Mouse (Mus musculus) urinary bladder, postnatal 10 days (tissue): Measurements from ENCODE around the gene Zfp768.
"Not testable (repeated sequence)": the region's sequence is repeated elsewhere in the genome, so short reads cannot be mapped to it uniquely, and the experiment has no call there.

Source experiments
- DNase-seq: peaks from one replicate; pipeline ENCODE4 v3.0.0; 2022; ENCODE audit warnings: low spot score

The Zfp768 gene

GRCm38 (mm10) chr7:127345512-127346325 is at the start of gene Zfp768:
Gene Zfp768, minus strand, starts transcription at chr7:127345589.
- DNase-seq = peak; percentile 85

- no peak for DNase-seq
Observed at GRCm38 (mm10) chr7:127393944-127394333, 48.5 kb upstream of the Zfp768 start.

- DNase-seq = peak; percentile 84
Observed at GRCm38 (mm10) chr7:127393157-127393943, 48.0 kb upstream of the Zfp768 start, which contains the start of gene E430018J23Rik. Gene E430018J23Rik, minus strand, starts transcription at chr7:127393629.

- DNase-seq = no peak
Observed at GRCm38 (mm10) chr7:127392251-127392824, 46.9 kb upstream of the Zfp768 start.

- no peak for DNase-seq
Observed at GRCm38 (mm10) chr7:127391538-127391937, 46.1 kb upstream of the Zfp768 start.

- no peak for DNase-seq
Observed at GRCm38 (mm10) chr7:127390306-127390705, 44.9 kb upstream of the Zfp768 start.

GRCm38 (mm10) chr7:127388201-127388600 is 42.8 kb upstream of the Zfp768 start:
- not testable (repeated sequence) for DNase-seq

GRCm38 (mm10) chr7:127386641-127387392 is 41.4 kb upstream of the Zfp768 start, which contains the start of gene 9130019O22Rik:
Gene 9130019O22Rik, minus strand, starts transcription at chr7:127387166.
- no peak for DNase-seq

GRCm38 (mm10) chr7:127385560-127385959 is 40.2 kb upstream of the Zfp768 start:
- not testable (repeated sequence) for DNase-seq

GRCm38 (mm10) chr7:127378310-127378921 is 33.0 kb upstream of the Zfp768 start:
- DNase-seq = no peak

GRCm38 (mm10) chr7:127375271-127376245 is 30.2 kb upstream of the Zfp768 start, which contains the start of gene Zfp747:
Gene Zfp747, minus strand, starts transcription at chr7:127376050.
- DNase-seq = peak; percentile 74

- DNase-seq = not testable (repeated sequence)
Observed at GRCm38 (mm10) chr7:127371870-127372269, 26.5 kb upstream of the Zfp768 start.

- DNase-seq = no peak
Observed at GRCm38 (mm10) chr7:127371213-127371612, 25.8 kb upstream of the Zfp768 start.

GRCm38 (mm10) chr7:127366249-127366648 is 20.9 kb upstream of the Zfp768 start:
- no peak for DNase-seq

- DNase-seq = no peak
Observed at GRCm38 (mm10) chr7:127364166-127364565, 18.8 kb upstream of the Zfp768 start.

- DNase-seq = no peak
Observed at GRCm38 (mm10) chr7:127363475-127363921, 18.1 kb upstream of the Zfp768 start.

GRCm38 (mm10) chr7:127362418-127362817 is 17.0 kb upstream of the Zfp768 start:
- DNase-seq = not testable (repeated sequence)

GRCm38 (mm10) chr7:127361449-127361848 is 16.1 kb upstream of the Zfp768 start:
- no peak for DNase-seq

GRCm38 (mm10) chr7:127360265-127360664 is 14.9 kb upstream of the Zfp768 start:
- no peak for DNase-seq

GRCm38 (mm10) chr7:127358472-127358871 is 13.1 kb upstream of the Zfp768 start:
- no peak for DNase-seq
